Mouse (Mus musculus): Measurements from ENCODE around the gene Rai1.

Gene Rai1

DNA sequence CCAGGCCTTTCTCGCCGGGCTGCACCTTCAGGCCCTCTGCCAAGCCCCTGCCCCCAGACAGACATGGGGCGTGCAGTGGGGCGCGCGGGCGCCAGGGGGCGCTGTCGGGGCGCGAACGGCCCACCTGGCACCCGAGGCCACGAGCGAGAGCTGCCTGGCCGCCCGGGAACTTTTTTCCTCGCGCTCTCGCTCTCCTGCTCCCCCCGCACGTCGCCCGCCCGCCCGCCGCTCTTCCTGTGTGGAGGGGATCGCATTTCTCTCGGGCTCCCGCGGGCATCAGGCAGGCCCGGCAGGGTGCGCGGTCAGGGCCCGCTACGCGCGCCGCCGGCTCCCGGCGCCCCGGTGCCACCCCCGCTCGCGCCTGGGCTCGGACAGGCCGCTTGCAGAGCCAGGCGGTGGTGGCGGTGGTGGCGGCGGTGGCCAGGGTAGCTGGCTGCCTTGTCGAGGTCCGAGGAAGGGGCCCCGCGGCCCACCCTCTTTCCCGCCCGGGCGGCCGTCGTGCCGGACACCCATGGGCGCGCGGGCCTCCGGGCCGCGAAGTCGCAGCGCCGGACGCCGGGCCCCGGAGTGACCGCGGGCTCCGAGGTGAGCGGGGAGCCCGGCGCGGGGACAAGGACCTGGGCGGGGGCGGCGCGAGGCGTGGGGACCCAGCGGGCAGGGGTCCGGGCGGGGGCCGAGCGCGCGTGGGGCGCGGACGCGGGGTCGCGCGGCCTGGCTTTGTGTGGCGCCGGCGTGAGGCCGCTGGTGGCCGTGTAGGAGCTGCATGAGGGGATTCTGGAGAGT, at the start of gene Rai1:
Gene Rai1, plus strand, starts transcription at position 204 of the 783 bp plus-strand sequence.
- DNase-seq, result peak; percentile 97

DNA sequence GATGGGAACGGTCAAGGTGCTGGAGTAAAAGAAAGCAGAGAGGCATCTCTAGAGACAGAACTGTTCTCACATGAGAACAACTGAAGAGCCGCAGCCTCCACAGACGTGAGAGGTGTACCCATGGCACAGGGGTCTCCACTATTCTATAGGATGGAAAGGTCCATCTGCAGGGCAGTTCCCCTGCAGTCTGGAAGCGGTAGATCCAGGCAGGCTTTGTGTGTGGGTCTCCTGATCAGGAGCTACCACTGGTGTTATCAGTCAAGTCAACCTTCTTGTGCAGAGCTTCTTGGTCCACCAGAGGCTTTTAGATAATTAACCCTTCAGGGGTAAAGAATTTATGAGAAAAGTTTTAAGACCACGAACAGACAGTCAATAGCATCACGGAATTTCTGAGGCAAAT, 48.3 kb upstream of the Rai1 start:
- DNase-seq, result no peak

DNA sequence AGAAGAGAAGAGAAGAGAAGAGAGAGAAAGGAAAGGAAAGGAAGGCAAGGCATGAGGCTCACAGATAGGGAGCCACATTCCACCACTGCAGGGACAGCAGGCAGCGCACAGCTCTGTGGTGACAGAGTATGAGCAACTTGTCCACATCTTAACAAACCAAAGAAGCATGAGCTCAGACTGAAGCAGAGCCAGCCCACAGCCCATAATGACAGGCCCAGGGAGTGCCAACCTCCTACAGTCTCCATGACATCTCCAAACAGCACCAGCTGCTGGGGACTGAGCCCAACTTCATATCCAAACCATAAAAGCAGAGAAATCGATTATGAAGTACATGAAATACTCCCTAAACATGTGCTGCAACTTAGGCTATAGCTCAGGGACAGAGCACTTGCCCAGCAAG, 46.8 kb upstream of the Rai1 start:
- no peak for DNase-seq

DNA sequence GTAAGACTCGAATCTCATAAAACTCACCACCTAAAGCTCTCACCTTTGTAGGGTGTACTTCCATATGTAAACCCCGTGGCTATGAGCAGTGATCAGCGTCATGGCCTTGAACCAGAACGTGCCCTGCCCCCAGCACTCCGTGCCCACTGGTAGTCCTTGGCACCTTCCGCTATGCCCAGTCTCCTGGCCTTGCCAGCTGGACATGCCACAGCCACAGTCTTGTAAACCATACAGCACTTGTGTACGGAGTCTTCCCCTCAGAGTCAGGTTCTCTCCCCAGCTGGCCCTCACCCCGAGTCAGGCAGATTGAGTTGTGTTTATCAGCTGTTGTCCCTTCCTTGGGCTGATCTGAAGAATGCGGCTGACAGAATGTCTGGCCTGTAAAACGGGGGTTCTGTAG, 46.4 kb upstream of the Rai1 start:
- no peak for DNase-seq

DNA sequence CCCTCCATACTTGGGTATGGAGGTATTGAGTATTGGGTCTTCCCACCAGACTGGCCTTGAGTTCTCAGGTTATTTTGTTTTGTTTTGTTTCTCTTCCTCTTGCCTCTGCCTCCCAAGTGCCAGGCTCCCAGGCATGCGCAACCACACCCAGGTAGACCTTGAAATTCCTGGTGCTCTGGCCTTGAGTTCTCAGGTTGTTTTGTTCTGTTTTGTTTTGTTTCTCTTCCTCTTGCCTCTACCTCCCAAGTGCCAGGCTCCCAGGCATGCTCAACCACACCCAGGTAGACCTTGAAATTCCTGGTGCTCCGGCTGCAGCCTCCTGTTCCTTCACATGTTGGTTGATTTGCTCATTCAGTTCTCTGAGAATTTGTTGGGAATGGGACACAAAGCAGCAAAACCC, 44.8 kb upstream of the Rai1 start:
- no peak for DNase-seq

DNA sequence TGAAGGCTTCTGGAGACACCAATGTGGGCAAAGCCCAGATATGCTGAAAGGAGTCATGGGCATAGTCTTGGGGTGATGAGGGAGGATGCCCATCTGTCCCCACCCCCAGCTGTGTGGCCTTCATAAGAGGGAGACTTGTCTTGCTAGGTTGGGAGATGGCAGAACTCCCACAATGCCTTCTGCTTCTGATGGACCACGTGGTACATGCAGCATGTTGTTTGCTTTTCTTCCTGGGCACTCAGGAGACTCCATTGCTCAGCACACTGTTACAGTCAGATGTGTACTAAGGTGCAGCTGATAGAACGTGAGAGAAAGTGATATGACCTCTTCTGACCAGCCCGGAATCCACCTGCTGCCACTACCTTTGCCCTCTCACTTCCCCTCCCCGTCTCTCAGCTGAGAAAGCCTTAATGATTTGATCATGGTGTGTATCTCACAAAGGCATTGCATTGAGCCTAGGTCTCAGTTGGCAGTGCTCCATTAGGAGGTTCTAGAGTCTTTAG, 43.3 kb upstream of the Rai1 start:
- no peak for DNase-seq

DNA sequence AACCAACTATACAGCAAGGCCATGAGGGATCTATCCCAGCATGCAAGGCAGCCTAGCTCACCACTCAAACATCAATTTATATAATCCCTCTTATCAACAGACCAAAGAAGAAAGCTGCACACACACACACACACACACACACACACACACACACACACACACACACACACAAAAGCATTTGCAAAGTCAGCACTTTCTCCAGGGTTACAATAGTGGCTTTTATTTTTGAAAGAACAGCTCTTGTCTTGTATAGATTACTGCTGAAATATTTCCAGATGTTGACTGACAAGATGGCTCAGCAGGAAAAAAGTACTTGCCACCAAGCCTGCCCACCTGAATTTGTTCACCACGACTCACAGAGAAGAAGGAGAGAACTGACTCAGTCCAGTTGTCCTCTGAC, 39.5 kb upstream of the Rai1 start:
- no peak for DNase-seq

DNA sequence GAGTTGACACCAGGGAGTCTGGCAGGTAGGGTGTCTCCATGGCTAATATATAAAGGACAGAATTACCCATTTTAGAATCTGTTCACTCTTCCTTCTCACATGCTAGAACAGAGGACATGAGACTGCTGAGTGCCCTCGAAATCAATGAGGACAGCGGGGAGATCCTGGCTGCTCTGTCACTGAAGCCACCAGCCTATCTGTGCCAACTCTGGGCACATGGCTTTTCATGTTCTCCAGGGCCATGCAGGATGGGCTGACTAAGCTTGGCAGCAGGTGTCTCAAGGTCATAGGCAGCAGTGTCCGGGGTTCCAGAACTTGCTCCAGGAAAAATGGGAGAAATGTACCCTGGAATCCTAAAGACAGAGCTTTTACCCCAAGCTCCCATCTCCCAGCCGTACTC, 37.2 kb upstream of the Rai1 start:
- no peak for DNase-seq

DNA sequence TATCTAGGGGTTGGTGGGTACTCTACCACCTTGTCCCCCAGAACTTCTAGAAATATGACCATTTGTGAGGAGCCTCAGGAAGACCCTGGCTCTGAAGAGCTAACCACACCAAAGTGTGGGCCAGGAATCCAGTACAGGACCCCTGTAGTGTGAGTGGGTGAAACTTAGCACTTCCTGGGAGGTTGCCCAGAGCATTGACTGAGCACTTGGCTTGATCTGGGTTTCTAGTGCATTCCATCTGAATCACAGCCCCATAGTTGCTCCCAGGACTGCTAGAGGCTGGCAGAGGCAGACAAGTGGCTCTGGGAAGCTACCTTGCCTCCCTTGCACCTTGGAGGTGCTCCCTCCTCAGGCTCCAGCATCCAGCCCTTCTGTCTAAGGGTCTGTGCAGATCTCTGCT, 36.2 kb upstream of the Rai1 start:
- no peak for DNase-seq

DNA sequence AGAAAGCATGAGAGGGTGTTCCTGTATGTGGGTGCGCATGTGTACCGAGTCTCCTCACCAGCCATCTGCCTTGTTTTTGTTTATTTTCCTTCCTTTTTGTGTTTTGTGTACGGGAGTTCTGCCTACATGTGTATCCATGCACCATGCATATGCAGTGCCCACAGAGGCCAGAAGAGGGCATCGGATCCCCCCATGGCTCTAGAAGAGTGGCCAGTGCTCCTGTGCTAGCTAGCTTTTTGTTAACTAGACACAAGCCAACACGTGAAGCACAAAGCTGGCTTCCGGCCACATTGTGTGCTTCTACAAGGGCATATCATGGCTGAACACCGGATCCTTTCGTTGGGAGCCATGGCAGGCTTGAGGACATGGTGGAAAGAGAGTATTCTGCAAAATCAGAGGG, 34.2 kb upstream of the Rai1 start:
- peak; percentile 58 to 67 for DNase-seq

DNA sequence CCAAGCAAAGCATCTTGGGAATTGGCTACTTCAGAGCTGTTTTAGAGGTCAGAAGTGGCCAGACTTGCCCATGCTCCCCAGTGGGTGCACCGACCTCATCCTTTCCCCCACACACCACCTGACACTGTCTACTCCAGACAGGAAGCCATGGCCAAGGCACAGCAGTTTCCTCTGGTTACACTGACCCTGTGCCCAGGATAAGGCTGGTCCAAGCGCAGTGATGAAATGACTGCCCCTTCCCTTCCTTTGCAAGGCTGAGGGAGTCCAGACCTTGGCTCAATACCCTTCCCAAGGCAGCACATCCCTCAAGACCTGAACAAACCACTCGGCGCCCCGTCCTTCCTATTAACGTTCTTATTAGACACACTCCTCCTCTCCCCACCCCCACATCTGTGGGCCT, 33.6 kb upstream of the Rai1 start:
- no peak for DNase-seq

DNA sequence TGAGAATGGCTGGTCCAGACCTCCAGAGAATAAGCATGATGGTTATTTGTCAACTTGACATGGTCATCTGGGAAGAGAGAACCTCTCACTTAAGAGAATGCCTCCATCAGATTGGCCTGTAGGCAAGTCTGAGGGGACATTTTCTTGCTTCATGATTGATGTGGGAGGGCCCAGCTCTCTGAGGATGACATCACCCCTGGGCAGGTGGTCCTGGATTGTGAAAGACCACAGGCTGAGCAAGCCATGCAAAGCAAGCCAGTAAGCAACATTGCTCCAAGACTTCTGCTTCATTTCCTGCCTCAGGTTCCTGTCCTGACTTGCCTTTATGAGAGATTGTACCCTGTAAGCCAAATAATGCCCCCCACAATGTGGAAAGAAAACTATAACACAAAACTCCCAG, 31.7 kb upstream of the Rai1 start:
- DNase-seq, result no peak

DNA sequence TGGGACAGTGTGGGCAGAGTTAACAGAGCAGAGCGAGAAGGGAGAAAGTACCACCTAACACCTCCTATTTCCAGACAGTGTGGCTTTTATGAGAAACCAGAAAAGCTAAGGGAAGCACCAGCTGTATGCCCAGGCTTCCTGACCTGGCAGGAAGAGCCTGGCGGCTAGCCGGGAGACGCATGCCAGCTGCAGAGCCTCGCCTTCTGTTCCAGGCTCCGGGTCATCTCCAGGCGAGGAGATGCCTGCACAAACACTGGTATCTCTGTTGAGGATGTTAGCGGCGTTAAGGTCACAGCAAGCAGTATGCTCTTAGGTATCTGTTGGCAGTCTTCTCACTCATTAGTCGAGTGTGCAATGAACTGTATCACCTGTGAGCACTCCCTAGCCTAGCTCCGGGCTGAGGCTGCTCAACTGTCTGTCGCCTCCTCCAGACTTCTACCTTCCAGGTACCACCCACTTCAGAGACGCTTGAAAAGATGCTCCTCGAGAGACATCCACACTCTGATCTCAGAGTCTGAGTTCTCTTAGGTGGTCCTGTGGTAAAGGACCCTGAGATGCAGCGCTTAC, 30.8 kb upstream of the Rai1 start:
- no peak for DNase-seq

DNA sequence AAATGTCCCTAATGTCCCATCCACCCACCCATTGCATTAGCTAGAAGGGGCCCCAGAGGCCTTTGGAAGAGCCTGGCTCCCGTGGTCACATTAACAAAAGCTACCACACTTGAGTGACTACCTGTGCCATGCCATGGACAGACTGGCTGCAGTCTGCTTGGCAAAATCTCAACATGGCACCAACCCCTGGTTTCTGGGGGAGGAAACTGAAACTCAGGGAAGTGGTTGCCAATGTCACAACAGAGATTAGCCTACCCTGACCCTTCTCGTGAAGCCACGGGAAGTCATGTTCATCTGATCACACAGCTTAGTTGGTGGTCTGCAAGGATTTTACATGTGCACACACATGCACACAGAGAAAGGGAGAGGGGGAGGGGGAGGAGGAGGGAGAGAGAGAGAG, 28.6 kb upstream of the Rai1 start:
- no peak for DNase-seq

DNA sequence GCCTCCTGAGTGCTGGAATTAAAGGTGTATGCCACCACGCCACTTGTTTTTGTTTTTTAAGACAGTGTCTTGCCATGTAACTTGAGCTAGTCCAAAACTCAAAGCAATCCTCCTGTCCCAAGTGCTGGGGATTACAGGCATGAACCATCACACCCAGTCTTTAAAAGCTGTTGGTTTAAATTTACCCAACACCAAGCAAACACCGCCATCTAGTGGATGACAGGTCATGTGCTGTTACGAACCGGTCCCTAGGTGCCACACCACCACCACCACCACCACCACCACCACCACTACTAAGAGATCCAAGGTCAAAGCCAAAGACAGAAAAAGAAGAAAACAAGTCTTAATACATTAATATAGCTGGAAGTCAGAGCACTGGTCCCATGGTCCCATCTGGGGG, 28.0 kb upstream of the Rai1 start:
- DNase-seq, result peak; percentile 75 to 76

DNA sequence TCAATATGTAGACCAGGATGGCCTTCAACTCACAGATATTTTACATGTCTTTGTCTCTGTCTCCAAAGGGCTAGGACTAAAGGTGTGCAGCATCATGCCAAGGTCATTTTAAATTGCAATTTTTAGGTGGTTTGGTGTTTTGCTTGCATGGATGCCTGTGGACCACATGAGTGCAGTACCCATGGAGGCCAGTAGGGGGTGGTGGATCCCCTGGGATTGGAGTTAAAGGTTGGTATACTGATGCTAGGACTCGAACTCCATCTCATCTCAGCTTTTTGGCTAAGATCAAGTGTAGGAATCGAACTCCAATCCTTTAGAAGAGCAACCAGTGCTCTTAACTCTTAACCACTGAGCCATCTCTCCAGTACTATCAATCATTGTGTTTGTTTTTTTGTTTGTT, 20.2 kb upstream of the Rai1 start:
- peak; percentile 86 to 89 for DNase-seq

DNA sequence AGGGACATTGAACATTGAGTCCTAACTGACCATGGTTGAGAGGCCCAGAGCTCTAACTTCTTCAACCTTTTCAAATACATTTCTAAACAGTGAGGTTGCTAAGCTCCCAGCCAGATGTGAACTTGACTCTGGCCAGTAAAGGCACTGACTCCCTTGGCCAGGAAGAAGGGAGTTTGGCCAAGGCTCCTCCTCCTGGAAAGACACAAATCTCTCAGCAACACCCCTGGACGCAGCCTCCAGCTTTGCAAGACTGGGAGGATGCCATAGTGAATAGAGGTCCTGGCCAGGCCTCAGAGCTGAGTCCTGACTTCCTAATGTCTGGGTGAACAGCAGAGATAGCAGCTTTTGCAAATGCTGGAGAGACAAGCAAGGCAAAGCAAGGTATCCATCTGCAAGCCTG, 18.1 kb upstream of the Rai1 start:
- no peak for DNase-seq

DNA sequence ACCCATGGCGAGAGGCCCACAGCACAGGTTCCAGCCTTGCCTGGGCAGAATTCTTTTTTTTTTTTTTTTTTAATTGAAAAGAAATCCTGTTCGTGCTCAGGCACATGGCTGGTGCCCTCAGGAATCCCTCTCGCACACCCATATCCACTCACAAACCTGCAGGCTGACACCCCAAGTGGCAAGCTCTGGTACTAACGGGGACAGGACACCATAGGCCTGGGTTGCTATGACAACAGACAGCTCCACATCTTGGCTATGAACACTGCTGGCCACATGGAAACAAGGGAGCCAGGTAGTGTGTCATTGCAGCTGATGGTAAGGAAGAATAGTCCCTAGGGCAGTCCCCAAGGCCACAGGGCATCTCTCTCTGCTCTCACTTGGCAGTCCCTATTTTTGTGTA, 15.9 kb upstream of the Rai1 start:
- DNase-seq, result peak in 1 of 2 experiments; percentile 23

DNA sequence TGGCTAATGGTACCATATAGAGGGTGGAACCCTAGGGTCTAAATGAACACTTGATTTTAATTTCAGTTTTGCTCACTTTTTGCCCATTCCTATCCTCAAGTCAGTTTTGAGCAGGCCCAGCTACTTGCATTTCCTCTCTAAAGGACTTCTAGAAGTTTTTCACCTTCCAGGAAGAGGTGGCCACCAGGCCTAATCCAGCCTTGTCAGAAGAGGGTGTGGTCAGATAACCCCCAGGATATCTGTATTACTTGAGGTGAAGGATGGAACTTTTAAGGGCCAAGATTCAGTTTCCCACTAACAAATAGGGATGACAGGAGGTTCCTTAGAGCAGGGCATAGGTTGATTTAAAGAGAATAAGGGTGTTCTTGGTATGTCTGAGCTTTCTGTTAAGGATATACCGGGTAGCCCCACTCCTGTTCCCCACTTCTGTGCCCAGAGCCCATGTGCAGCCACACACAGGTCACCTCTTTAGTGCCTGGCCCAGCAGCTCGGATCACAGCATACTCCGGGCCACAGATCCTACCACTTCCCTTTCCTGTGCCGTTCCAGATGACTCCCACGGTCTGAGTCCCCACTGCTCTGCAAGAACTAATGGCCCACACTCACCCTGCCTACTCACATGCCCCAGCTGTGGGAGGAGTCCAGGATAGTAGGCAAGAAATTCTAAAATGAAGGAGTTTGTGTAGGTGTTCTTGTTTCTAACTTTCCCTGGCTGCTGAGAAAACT, 14.0 kb upstream of the Rai1 start:
- no peak for DNase-seq

DNA sequence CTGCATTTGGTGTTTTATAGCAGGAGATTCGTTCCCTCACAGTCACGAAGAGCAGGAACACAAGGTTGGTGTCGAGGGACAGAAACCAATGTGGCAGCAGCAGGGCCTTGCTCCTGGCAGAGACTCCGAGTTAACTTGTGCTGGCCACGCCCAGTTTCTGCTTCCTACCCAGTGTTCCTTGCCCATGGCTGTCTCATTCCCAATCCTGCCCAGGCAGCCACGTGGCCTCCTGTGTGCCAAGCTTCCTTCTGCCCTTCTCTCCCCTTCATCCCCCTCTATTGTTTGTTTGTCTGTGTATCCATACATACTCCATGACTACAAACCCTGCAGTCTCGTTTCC, 13.4 kb upstream of the Rai1 start:
- no peak for DNase-seq

DNA sequence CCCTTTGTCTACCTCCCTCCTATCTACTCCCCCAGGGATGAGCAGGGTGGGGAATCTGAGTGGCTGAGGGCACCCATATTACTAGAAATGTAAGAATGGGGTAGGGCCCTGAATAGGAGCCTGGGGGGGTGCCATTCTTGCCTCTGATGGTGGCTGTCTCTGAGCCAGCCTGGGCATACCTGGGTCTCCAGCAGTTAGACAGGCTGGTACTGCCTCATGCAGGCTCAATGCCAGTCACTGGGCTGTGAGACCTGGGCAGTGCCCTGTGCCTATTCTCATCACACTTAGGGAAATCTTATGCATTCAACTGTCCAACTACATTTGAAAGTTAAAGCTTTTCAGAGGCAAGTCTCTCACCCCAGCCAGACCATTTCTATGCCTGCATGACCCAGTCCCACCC, 11.6 kb upstream of the Rai1 start:
- DNase-seq, result no peak

DNA sequence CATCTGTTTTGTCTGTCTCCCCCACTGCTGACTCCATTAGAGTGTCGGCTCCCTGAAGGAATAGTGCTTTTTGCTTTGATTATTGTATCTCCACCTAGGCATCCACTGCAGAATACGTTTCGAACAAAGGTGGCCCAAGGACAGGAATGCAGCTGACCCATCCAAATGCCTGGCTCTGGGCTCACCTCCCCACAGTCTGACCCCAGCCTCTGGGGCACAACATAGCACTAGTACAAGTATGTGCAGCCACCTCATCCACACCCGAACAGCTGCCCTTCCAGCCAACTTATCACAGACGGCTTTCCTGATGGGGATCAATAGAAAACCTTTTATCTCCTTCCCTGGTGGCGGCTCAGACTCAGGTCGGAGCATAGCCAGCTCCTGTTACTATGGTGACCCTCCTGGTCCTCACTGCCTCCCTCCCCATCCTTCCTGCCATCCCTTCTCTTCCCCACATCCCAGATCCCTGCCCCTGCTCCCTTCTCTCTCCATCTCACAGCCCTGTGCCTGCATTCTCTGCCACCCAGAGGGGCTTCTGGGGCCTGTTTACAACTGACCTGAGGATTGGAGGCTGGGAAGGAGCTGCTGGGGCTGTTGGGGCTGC, 10.7 kb upstream of the Rai1 start:
- DNase-seq, result no peak

DNA sequence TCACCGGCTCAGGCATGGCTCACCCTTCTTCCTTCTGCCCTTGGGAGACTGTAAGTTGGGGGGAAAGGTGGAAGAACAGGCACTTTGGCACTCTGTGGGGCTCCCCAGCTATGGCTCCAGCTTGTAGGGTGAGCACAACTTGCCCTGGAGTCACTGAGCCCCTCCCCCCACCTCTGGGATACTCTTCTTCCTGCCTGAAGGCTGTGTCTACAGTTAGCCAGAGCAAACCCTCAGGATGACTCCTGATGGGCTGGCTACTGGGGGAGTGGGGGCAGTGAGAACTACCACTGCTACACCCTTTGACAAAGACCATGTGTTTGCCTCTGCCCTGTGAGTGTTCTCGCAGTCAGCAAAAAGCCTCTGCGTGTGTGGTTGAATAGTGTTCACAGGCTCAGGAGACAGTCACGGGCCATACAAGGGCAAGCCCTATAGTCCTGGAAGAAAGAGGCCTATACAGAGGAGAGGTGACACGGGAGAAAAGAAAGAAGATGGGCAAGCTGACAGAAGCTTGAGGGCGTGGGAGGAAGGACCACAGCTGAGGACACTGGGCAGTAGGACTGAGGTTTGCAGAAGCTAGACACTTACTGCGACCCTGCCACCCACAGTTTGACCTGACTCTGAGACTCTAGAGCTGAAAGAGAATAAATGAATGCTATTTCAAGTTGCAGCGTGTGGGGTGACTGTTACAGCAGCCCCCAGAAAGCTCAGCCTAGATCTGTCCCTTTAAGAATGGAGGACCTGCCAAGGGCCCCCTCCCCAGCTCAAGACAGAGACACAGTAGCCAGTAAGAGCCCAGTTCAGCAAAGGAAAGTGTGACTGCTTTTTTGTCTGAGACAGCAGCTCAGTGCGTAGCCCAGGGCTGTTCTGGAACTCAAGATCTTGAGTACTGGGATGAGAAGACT, 9.7 kb upstream of the Rai1 start:
- no peak for DNase-seq

All from B cell, adult 2 months (primary cell).